Mouse (Mus musculus) ES-E14 (cell line): Measurements from ENCODE around the gene Hoxb3. TPM values are rescaled to one million over a fixed set of nuclear protein-coding genes. Genes with fewer than 3 reads are reported as not detected.

Experiments
- DNase-seq: peaks from one replicate; pipeline ENCODE4 v3.0.0-alpha.2; 2013; ENCODE audit warnings: low read depth, low spot score
- H3K27ac ChIP-seq: 2 replicates; pipeline ENCODE4 v1.5.1; 2012; ENCODE audit warnings: low read depth, mild to moderate bottlenecking, low read length, moderate library complexity, mixed read lengths; ENCODE audit not compliant: poor library complexity, insufficient read depth, severe bottlenecking
- H3K36me3 ChIP-seq: 2 replicates; pipeline ENCODE4 v1.6.1; 2012; ENCODE audit warnings: mild to moderate bottlenecking, low read length, moderate library complexity, mixed read lengths; ENCODE audit not compliant: control insufficient read depth, poor library complexity, insufficient read depth, severe bottlenecking
- H3K4me1 ChIP-seq, 2 experiments: fragments of 150-350 bp in 1 of 2; sonication (generic) in 1 of 2; 2 replicates each; pipeline ENCODE4 v1.6.1; 2012; ENCODE audit warnings: low read length in 2 of 2, mild to moderate bottlenecking in 1 of 2, mixed read lengths in 1 of 2; ENCODE audit not compliant: control insufficient read depth in 2 of 2, insufficient read depth in 2 of 2, poor library complexity in 1 of 2
- H3K4me3 ChIP-seq, 2 experiments: fragments of 150-350 bp in 1 of 2; sonication (generic) in 1 of 2; 2 replicates each; pipeline ENCODE4 v1.5.1; 2012; ENCODE audit warnings: low read length in 2 of 2, low read depth in 1 of 2, mild to moderate bottlenecking in 1 of 2, mixed read lengths in 1 of 2; ENCODE audit not compliant: insufficient read depth in 1 of 2, poor library complexity in 1 of 2, severe bottlenecking in 1 of 2
- H3K9ac ChIP-seq: 2 replicates; pipeline ENCODE4 v1.6.1; 2012; ENCODE audit warnings: low read depth, mild to moderate bottlenecking, low read length, mixed read lengths; ENCODE audit not compliant: poor library complexity, insufficient read depth, severe bottlenecking
- H3K9me3 ChIP-seq: fragments of 150-350 bp; sonication (generic); 2 replicates; pipeline ENCODE4 v1.6.1; 2012; ENCODE audit warnings: low read depth, mild to moderate bottlenecking, low read length; ENCODE audit not compliant: control insufficient read depth, insufficient read depth
- CHD2 ChIP-seq: IDR thresholded peaks from 2 replicates; pipeline ENCODE4 v1.6.1; 2014; ENCODE audit warnings: mild to moderate bottlenecking, low read depth, low read length, inconsistent platforms
- HCFC1 ChIP-seq: IDR thresholded peaks from 2 replicates; pipeline ENCODE4 v1.6.1; 2012; ENCODE audit warnings: low read length, inconsistent platforms, borderline replicate concordance; ENCODE audit not compliant: insufficient read depth
- MAFK ChIP-seq: IDR thresholded peaks from 2 replicates; pipeline ENCODE4 v1.6.1; 2014; ENCODE audit warnings: mild to moderate bottlenecking, low read depth, low read length, inconsistent platforms; ENCODE audit not compliant: insufficient read depth
- ZC3H11A ChIP-seq: IDR thresholded peaks from 2 replicates; pipeline ENCODE4 v1.6.1; 2012; ENCODE audit warnings: low read depth, mild to moderate bottlenecking, inconsistent platforms, low read length, borderline replicate concordance
- ZNF384 ChIP-seq: IDR thresholded peaks from 2 replicates; pipeline ENCODE4 v1.6.1; 2012; ENCODE audit warnings: low read depth, low read length, inconsistent platforms
- in situ Hi-C, 2 experiments: fragments of 600-800 bp; cut with MboI; formaldehyde crosslinking; loops; one replicate each; pipeline ENCODE4 v1.15.1; 2025; ENCODE audit warnings: low sequenced_read_pairs in 2 of 2, inconsistent platforms in 1 of 2; ENCODE audit not compliant: unreplicated experiment in 2 of 2
- total RNA-seq: library from RNA; depleted of rRNA; stranded (reverse); fragments of 300-350 nt; gene quantifications from 2 replicates; pipeline ENCODE4 v1.2.3, GENCODE M21; 2012

Gene Hoxb3
- total RNA-seq, 1 experiment, result 0.54 TPM

- no peak for DNase-seq
- no peaks in the 10 kb centered on the region for H3K36me3 ChIP-seq
- in situ Hi-C loops, result no loop called here
- no peaks in the 10 kb centered on the region for H3K9me3 ChIP-seq
- no peak overlapping the region for H3K27ac ChIP-seq
- H3K4me1 ChIP-seq, result peaks cover 0 to 7% of the 10 kb centered on the region in 2 experiments; a peak in 2 of 4 replicates
- no peak overlapping the region for H3K4me3 ChIP-seq
- TF ChIP-seq ZNF384, result no peak
- no peak for TF ChIP-seq HCFC1
- no peak for TF ChIP-seq ZC3H11A
- TF ChIP-seq CHD2, result no peak
- TF ChIP-seq MAFK, result no peak
- no peak overlapping the region for H3K9ac ChIP-seq
These were observed 46.0 kb downstream of the Hoxb3 start for GRCm38 (mm10) chr11:96369140-96369539.

- TF ChIP-seq ZNF384 (no peak), MAFK (no peak), CHD2 (no peak), HCFC1 (no peak), ZC3H11A (no peak)
- in situ Hi-C loops, result no loop called here
These were observed 48.6 kb downstream of the Hoxb3 start for GRCm38 (mm10) chr11:96371726-96372125.

DNA sequence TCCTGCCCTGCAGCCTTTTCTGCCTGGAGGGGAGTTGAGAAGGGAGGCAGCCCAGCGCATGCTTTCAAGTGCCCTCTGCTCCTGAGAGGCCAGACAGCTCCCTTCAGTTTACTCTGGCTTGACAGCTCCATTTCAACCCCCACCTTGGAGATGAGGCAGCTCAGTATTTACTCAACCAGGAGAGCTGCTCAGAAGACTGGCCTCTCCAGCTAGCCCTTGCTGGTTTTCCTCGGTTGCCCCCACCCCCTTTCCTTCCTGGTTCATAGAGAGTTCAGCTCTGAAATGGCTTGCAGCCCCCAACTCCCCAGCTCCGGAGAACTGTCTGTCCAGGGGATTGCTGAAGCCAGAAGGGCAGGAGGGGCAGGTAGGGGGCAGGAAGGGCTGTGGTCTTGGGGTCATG, 49.4 kb downstream of the Hoxb3 start:
- Histone ChIP-seq H3K4me1 (peaks cover 0 to 5% of the 10 kb centered on the region in 2 experiments; a peak in 2 of 4 replicates), H3K4me3 (no peak overlapping the region), H3K27ac (no peak overlapping the region), H3K9me3 (no peaks in the 10 kb centered on the region), H3K36me3 (no peaks in the 10 kb centered on the region), H3K9ac (no peak overlapping the region)
- no peak for DNase-seq
- in situ Hi-C loops, result no loop called here
- no peak for TF ChIP-seq MAFK
- TF ChIP-seq ZC3H11A, result no peak
- no peak for TF ChIP-seq CHD2
- no peak for TF ChIP-seq ZNF384
- no peak for TF ChIP-seq HCFC1

More at GRCm38 (mm10) chr11:96371726-96372125, 48.6 kb downstream of the Hoxb3 start:
- Histone ChIP-seq H3K4me1 (peaks cover 0 to 8% of the 10 kb centered on the region in 2 experiments; a peak in 2 of 4 replicates), H3K9ac (no peak overlapping the region), H3K9me3 (no peaks in the 10 kb centered on the region), H3K27ac (no peak overlapping the region), H3K4me3 (no peak overlapping the region), H3K36me3 (no peaks in the 10 kb centered on the region)
- DNase-seq, result no peak

DNA sequence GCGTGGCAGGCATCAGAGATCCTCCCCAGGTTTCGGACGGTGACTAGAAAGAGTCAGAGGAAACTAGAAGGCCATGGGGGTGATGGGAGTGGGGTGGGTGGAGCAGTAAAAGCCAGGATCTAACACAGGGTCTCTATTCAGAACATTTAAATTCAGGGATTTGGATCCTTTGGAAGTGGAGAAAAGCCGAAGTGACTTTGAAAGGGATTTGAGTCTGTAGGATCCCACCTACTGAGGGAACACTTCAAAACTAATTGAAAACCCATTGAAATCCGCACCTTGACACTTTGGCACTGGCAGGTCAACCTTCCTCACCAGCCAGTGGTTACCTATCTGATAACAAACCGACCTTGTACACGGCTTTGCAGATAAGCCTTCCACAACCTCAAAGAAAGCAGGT, 51.7 kb downstream of the Hoxb3 start:
- DNase-seq, result no peak
- TF ChIP-seq ZNF384, result no peak
- TF ChIP-seq CHD2, result no peak
- TF ChIP-seq HCFC1, result no peak
- no peak for TF ChIP-seq MAFK
- no peak for TF ChIP-seq ZC3H11A
- H3K9me3 ChIP-seq, result no peaks in the 10 kb centered on the region
- no peak overlapping the region for H3K27ac ChIP-seq
- in situ Hi-C loops, result no loop called here
- peaks cover 0 to 3% of the 10 kb centered on the region in 2 experiments; a peak in 2 of 4 replicates for H3K4me1 ChIP-seq
- H3K9ac ChIP-seq, result no peak overlapping the region
- H3K36me3 ChIP-seq, result no peaks in the 10 kb centered on the region
- no peak overlapping the region for H3K4me3 ChIP-seq

- no peak overlapping the region for H3K27ac ChIP-seq
- H3K4me3 ChIP-seq, result no peak overlapping the region
- H3K9me3 ChIP-seq, result no peaks in the 10 kb centered on the region
- in situ Hi-C loops, result no loop called here
- no peak overlapping the region for H3K9ac ChIP-seq
- H3K36me3 ChIP-seq, result no peaks in the 10 kb centered on the region
- H3K4me1 ChIP-seq, result no peaks in the 10 kb centered on the region
- no peak for DNase-seq
- no peak for TF ChIP-seq ZC3H11A
- no peak for TF ChIP-seq ZNF384
- no peak for TF ChIP-seq CHD2
These were observed 60.3 kb downstream of the Hoxb3 start for GRCm38 (mm10) chr11:96383381-96383780.
